Mouse (Mus musculus) liver, adult 2 months (tissue): ENCODE measurements at regions not wholly inside any gene's neighbourhood (a gene's known extent, or its start where the extent isn't known, plus 50 kb on each side); places are given as distances from the start of the nearest gene placed in this dataset.

Experiments used
- CTCF ChIP-seq: fragments of 200-500 bp; IDR thresholded peaks from 2 replicates; pipeline ENCODE4 v1.5.1; 2011; ENCODE audit warnings: low read depth, low read length, control low read depth
- POLR2A ChIP-seq: fragments of 200-500 bp; IDR thresholded peaks from 2 replicates; pipeline ENCODE4 v1.6.1; 2011; ENCODE audit warnings: low read length, control low read depth; ENCODE audit not compliant: insufficient read depth; ENCODE audit errors: extremely low read depth

- TF ChIP-seq POLR2A: no peak
- no peak for TF ChIP-seq CTCF
Observed at GRCm38 (mm10) chr3:34458766-34459165, 191.4 kb upstream of the Sox2 start.
